Mouse (Mus musculus): ENCODE measurements around the gene Cfap161.

- TF ChIP-seq CTCF (IDR thresholded peaks at IDR 0.05; ENCODE audit: borderline replicate concordance, extremely low read depth, insufficient read depth, insufficient read length) (no peak), POLR2A (IDR thresholded peaks at IDR 0.05; ENCODE audit: borderline replicate concordance, extremely low read depth, insufficient read depth, insufficient read length, poor library complexity, severe bottlenecking) (no peak)
Measured at GRCm38 (mm10) chr7:83725801-83726200, 68.9 kb downstream of the Cfap161 start.

All from brain, embryonic 14.5 days (tissue).